In the genomic region with DNA sequence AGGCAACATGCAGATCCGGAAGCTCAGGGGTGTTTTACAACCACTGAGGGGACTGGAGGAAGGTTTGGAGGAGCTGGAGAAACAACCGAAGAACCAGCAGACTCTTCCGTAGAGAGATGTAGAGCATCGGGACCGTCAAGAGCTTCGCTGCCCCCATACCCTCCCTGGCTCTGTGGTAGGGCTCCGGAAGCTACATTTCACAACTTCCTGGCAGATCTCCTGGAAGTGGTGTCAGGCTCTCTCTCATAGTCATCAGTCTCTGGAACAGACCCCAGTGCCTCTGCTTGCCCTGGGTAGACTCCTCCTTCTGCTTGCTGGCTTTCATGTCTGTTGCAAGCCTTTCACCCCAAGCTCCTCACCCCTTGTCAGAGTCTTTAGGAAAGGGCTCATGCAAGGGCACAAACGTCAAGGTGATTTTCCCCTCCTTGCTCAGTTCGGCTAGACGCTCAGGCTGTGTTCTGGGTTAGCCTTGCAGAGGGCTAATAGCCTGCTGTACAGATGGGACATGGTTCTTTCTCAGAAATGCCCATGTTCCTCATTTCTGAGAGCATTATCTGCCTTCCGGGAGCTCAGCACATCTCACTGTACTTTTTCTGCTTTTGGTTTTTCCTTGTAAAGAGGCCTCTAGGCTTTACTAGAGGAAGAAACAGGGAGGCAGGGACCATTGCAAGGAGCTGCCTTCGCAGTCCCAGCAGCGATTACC, we compare ENCODE assay signal across 13 mouse cellular contexts. TPM values are rescaled to one million over a fixed set of nuclear protein-coding genes. Genes with fewer than 3 reads are reported as not detected.
DNase-seq lines count a peak whose midpoint lies in the region; ATAC-seq and TF ChIP-seq lines count a peak whose summit lies in the region.
"Had no signal": no experiment of that assay in that cellular context is flagged by ENCODE, and none has a peak within 500 bp of the region (broad histone marks: within the 10 kb centered on the region; RNA-seq: fewer than 3 reads in every experiment).

No protein-coding gene starts in this region.

- intact Hi-C loops in gastrocnemius, postnatal 36 days (cut with DNase I): no loop called here

- 0 out of 2 replicates have a peak, but pooled peaks have one; percentile 7 for TF ChIP-seq EP300 in liver, postnatal 0 days (IDR thresholded peaks at IDR 0.05; ENCODE audit: low read depth)

- 0 out of 2 replicates have a peak, but pooled peaks cover 3% of the 10 kb centered on the region for H3K4me1 ChIP-seq in liver, embryonic 15.5 days (replicated peaks)
- 0 out of 2 replicates have a peak, but pooled peaks cover 2% of the 10 kb centered on the region for H3K4me1 ChIP-seq in liver, embryonic 11.5 days (replicated peaks; ENCODE audit: control insufficient read depth, insufficient read depth, low read length)
- H3K4me1 ChIP-seq in liver, postnatal 0 days (ENCODE audit: insufficient read depth): peaks cover 5% of the 10 kb centered on the region; the same call in 1 of the 2 replicates
- H3K4me1 ChIP-seq in forebrain, embryonic 16.5 days (replicated peaks; ENCODE audit: control insufficient read depth, insufficient read depth, low read length): peaks cover 8% of the 10 kb centered on the region
- H3K4me1 ChIP-seq in midbrain, embryonic 14.5 days (ENCODE audit: control insufficient read depth, insufficient read depth, low read length): no peaks in the 10 kb centered on the region; the same call in 1 of the 2 replicates

- H3K27ac ChIP-seq in liver, embryonic 15.5 days (replicated peaks): 0 out of 2 replicates have a peak overlapping the region, but pooled peaks have one; percentile 41
- H3K27ac ChIP-seq in liver, embryonic 11.5 days (ENCODE audit: low read depth, low read length): no peak overlapping the region
- peak overlapping the region; percentile 36 for H3K27ac ChIP-seq in liver, postnatal 0 days (ENCODE audit: low read depth)
- H3K27ac ChIP-seq in forebrain, embryonic 16.5 days (ENCODE audit: low read length): no peak overlapping the region
- no peak overlapping the region for H3K27ac ChIP-seq in midbrain, embryonic 14.5 days (replicated peaks; ENCODE audit: low read depth, low read length)

- ATAC-seq in liver, embryonic 15.5 days (ENCODE audit: insufficient read depth): no peak
- ATAC-seq in liver, embryonic 11.5 days (replicated peaks; ENCODE audit: low FRiP score): no peak
- ATAC-seq in liver, postnatal 0 days: peak; percentile 54
- no peak for ATAC-seq in forebrain, embryonic 16.5 days
- no peak for ATAC-seq in midbrain, embryonic 14.5 days (ENCODE audit: low FRiP score, low TSS enrichment)

- DNase-seq in liver, embryonic 11.5 days (ENCODE audit: low spot score): no peak
- DNase-seq in gastrocnemius, postnatal 36 days: peak; percentile 46 to 58
- peak; percentile 28 for DNase-seq in liver, postnatal 0 days
- peak; percentile 55 for DNase-seq in thymus, postnatal 0 days (ENCODE audit: low spot score)
- no peak for DNase-seq in layer of hippocampus, postnatal 14 days (ENCODE audit: low spot score in 2 of 2)
- no peak for DNase-seq in midbrain, embryonic 14.5 days
- DNase-seq: cerebellum, adult 2 months; kidney, adult 2 months had no signal

- no peak for TF ChIP-seq CTCF in liver, postnatal 0 days (IDR thresholded peaks at IDR 0.05; ENCODE audit: low read depth)

- peak overlapping the region; percentile 30; the same call in 1 of the 2 replicates for H3K4me2 ChIP-seq in liver, embryonic 15.5 days
- H3K4me2 ChIP-seq in liver, embryonic 11.5 days: no peak overlapping the region
- H3K4me2 ChIP-seq in liver, postnatal 0 days (ENCODE audit: low read depth, low read length): peak overlapping the region; percentile 33; the same call in 1 of the 2 replicates
- H3K4me2 ChIP-seq in forebrain, embryonic 16.5 days (ENCODE audit: low read length): no peak overlapping the region
- no peak overlapping the region for H3K4me2 ChIP-seq in midbrain, embryonic 14.5 days (ENCODE audit: low read length)

- no peaks in the 10 kb centered on the region for H3K27me3 ChIP-seq in liver, embryonic 15.5 days
- no peaks in the 10 kb centered on the region for H3K27me3 ChIP-seq in liver, embryonic 11.5 days (replicated peaks; ENCODE audit: control insufficient read depth, insufficient read depth, low read length)
- H3K27me3 ChIP-seq in liver, postnatal 0 days (ENCODE audit: insufficient read depth, low read length): no peaks in the 10 kb centered on the region
- no peaks in the 10 kb centered on the region for H3K27me3 ChIP-seq in forebrain, embryonic 16.5 days (replicated peaks; ENCODE audit: control insufficient read depth, insufficient read depth, low read length)
- no peaks in the 10 kb centered on the region for H3K27me3 ChIP-seq in midbrain, embryonic 14.5 days (ENCODE audit: control insufficient read depth, insufficient read depth, low read length)

- no peak overlapping the region for H3K4me3 ChIP-seq in liver, embryonic 15.5 days (replicated peaks)
- no peak overlapping the region for H3K4me3 ChIP-seq in liver, embryonic 11.5 days (ENCODE audit: low read depth, low read length)
- no peak overlapping the region for H3K4me3 ChIP-seq in liver, postnatal 0 days (ENCODE audit: low read depth, low read length)
- no peak overlapping the region for H3K4me3 ChIP-seq in forebrain, embryonic 16.5 days (replicated peaks; ENCODE audit: low read length)
- no peak overlapping the region for H3K4me3 ChIP-seq in midbrain, embryonic 14.5 days (replicated peaks; ENCODE audit: low read depth, low read length)

- H3K9ac ChIP-seq in liver, embryonic 15.5 days: no peak overlapping the region
- H3K9ac ChIP-seq in liver, embryonic 11.5 days (ENCODE audit: low read depth, low read length): no peak overlapping the region
- H3K9ac ChIP-seq in liver, postnatal 0 days (replicated peaks): no peak overlapping the region
- H3K9ac ChIP-seq in forebrain, embryonic 16.5 days (replicated peaks; ENCODE audit: low read depth, low read length): no peak overlapping the region
- no peak overlapping the region for H3K9ac ChIP-seq in midbrain, embryonic 14.5 days (replicated peaks; ENCODE audit: low read length)

- WGBS in liver, embryonic 15.5 days (ENCODE audit: insufficient replicate concordance): 12% methylated on average over 13 of the region's 13 CpGs
- 44% methylated on average over 13 of the region's 13 CpGs for WGBS in liver, embryonic 11.5 days
- WGBS in liver, postnatal 0 days (ENCODE audit: insufficient replicate concordance): 30% methylated on average over 13 of the region's 13 CpGs
- WGBS in forebrain, embryonic 16.5 days: 83% methylated on average over 13 of the region's 13 CpGs
- WGBS in midbrain, embryonic 14.5 days: 83% methylated on average over 13 of the region's 13 CpGs

- H3K9me3 ChIP-seq in liver, embryonic 15.5 days (replicated peaks): no peaks in the 10 kb centered on the region
- no peaks in the 10 kb centered on the region for H3K9me3 ChIP-seq in liver, embryonic 11.5 days (ENCODE audit: control insufficient read depth, low read length)
- H3K9me3 ChIP-seq in liver, postnatal 0 days (ENCODE audit: low read length): no peaks in the 10 kb centered on the region
- no peaks in the 10 kb centered on the region for H3K9me3 ChIP-seq in forebrain, embryonic 16.5 days (ENCODE audit: control insufficient read depth, low read length)
- H3K9me3 ChIP-seq in midbrain, embryonic 14.5 days (ENCODE audit: control insufficient read depth, low read length): no peaks in the 10 kb centered on the region

- no peaks in the 10 kb centered on the region for H3K36me3 ChIP-seq in liver, embryonic 15.5 days (replicated peaks)
- H3K36me3 ChIP-seq in liver, embryonic 11.5 days (ENCODE audit: control insufficient read depth, insufficient read depth, low read length): no peaks in the 10 kb centered on the region
- H3K36me3 ChIP-seq in liver, postnatal 0 days (replicated peaks; ENCODE audit: insufficient read depth, low read length): no peaks in the 10 kb centered on the region
- no peaks in the 10 kb centered on the region for H3K36me3 ChIP-seq in forebrain, embryonic 16.5 days (ENCODE audit: control insufficient read depth, insufficient read depth)
- H3K36me3 ChIP-seq in midbrain, embryonic 14.5 days (ENCODE audit: control insufficient read depth, insufficient read depth, low read length): no peaks in the 10 kb centered on the region

RNA-seq across cellular contexts. Expression of a gene that starts 16.0 kb away (rescaled TPM):
- polyA plus RNA-seq in liver, embryonic 15.5 days (2015; fragmentation: Nextera tagmentation; extraction: Ambion mirVana): 60.3 and 75.7 TPM in 2 replicates
- polyA plus RNA-seq in liver, embryonic 11.5 days (2014; fragmentation: Nextera tagmentation; extraction: Ambion mirVana): 147 and 160 TPM in 2 replicates
- total RNA-seq in gastrocnemius, postnatal 36 days (2021): 10 to 100 TPM; 38.7 to 42.4 TPM
- 109 and 119 TPM in 2 replicates for polyA plus RNA-seq in liver, postnatal 0 days (2015; fragmentation: Nextera tagmentation; extraction: Ambion mirVana)
- polyA plus RNA-seq in thymus, postnatal 0 days (2015; fragmentation: Nextera tagmentation; extraction: Ambion mirVana): 274 and 279 TPM in 2 replicates
- 125 and 126 TPM in 2 replicates for polyA plus RNA-seq in forebrain, embryonic 16.5 days (2015; fragmentation: Nextera tagmentation; extraction: Ambion mirVana)
- 10 to 100 TPM; 58.8 to 61.2 TPM for total RNA-seq in layer of hippocampus, postnatal 14 days (2021)
- 151 and 155 TPM in 2 replicates for polyA plus RNA-seq in midbrain, embryonic 14.5 days (2014; fragmentation: Nextera tagmentation; extraction: Ambion mirVana)

RNA-seq across cellular contexts. Expression of a gene that starts 55.7 kb away (rescaled TPM):
- polyA plus RNA-seq in liver, embryonic 15.5 days (2015; fragmentation: Nextera tagmentation; extraction: Ambion mirVana): not detected in 2 replicates
- polyA plus RNA-seq in liver, embryonic 11.5 days (2014; fragmentation: Nextera tagmentation; extraction: Ambion mirVana): not detected in 2 replicates
- not detected for total RNA-seq in gastrocnemius, postnatal 36 days (2021)
- polyA plus RNA-seq in liver, postnatal 0 days (2015; fragmentation: Nextera tagmentation; extraction: Ambion mirVana): not detected in 2 replicates
- not detected in 2 replicates for polyA plus RNA-seq in thymus, postnatal 0 days (2015; fragmentation: Nextera tagmentation; extraction: Ambion mirVana)
- not detected in 2 replicates for polyA plus RNA-seq in forebrain, embryonic 16.5 days (2015; fragmentation: Nextera tagmentation; extraction: Ambion mirVana)
- total RNA-seq in layer of hippocampus, postnatal 14 days (2021): not detected
- polyA plus RNA-seq in midbrain, embryonic 14.5 days (2014; fragmentation: Nextera tagmentation; extraction: Ambion mirVana): not detected in 2 replicates
- total RNA-seq: liver, adult 2 months; MEL had no signal
- polyA plus RNA-seq: cerebellum, adult 2 months; kidney, adult 2 months; liver, adult 2 months; urinary bladder, adult 2 months had no signal

Comparison
In these comparisons a context has a peak if more than half of its experiments do, and no peak if none do; other contexts are left out.
1. H3K27ac ChIP-seq: peak in liver, embryonic 15.5 days (single experiment) and liver, postnatal 0 days (single experiment); none in liver, embryonic 11.5 days (single experiment), forebrain, embryonic 16.5 days (single experiment) and midbrain, embryonic 14.5 days (single experiment).
2. H3K4me2 ChIP-seq: peak in liver, embryonic 15.5 days (single experiment) and liver, postnatal 0 days (single experiment); none in liver, embryonic 11.5 days (single experiment), forebrain, embryonic 16.5 days (single experiment) and midbrain, embryonic 14.5 days (single experiment).
3. DNase-seq: peak in gastrocnemius, postnatal 36 days (2 of 2), liver, postnatal 0 days (single experiment) and thymus, postnatal 0 days (single experiment); none in liver, embryonic 11.5 days (single experiment), layer of hippocampus, postnatal 14 days (0 of 2) and midbrain, embryonic 14.5 days (single experiment).